Mouse (Mus musculus) MEL (cell line): ENCODE data around the gene 1810013L24Rik.

Source experiments
- CTCF ChIP-seq, 3 experiments: IDR thresholded peaks in 2 of 3; conservative IDR thresholded peaks in 1 of 3; 2 replicates each; pipeline ENCODE4 v1.5.1; 2011 to 2012; ENCODE audit warnings: low read length in 3 of 3, low read depth in 2 of 3, mild to moderate bottlenecking in 2 of 3, improper control_type of control experiment in 1 of 3, inconsistent platforms in 1 of 3, mixed read lengths in 1 of 3, moderate library complexity in 1 of 3; ENCODE audit not compliant: control insufficient read depth in 1 of 3, insufficient read depth in 1 of 3, poor library complexity in 1 of 3, severe bottlenecking in 1 of 3
- E2F4 ChIP-seq: IDR thresholded peaks from 2 replicates; pipeline ENCODE4 v1.6.1; 2011; ENCODE audit warnings: low read depth, low read length, improper control_type of control experiment, borderline replicate concordance
- ETS1 ChIP-seq: IDR thresholded peaks from 2 replicates; pipeline ENCODE4 v1.6.1; 2012; ENCODE audit warnings: low read depth, mild to moderate bottlenecking, inconsistent platforms, low read length, improper control_type of control experiment, moderate library complexity
- MXI1 ChIP-seq: IDR thresholded peaks from 2 replicates; pipeline ENCODE4 v1.6.1; 2011; ENCODE audit warnings: mild to moderate bottlenecking, low read depth, low read length, improper control_type of control experiment
- MYB ChIP-seq: IDR thresholded peaks from 2 replicates; pipeline ENCODE4 v1.6.1; 2011; ENCODE audit warnings: mild to moderate bottlenecking, low read depth, low read length, improper control_type of control experiment
- POLR2A ChIP-seq, 2 experiments: IDR thresholded peaks; 2 replicates each; pipeline ENCODE4 v1.6.1; 2011 to 2012; ENCODE audit warnings: low read length in 2 of 2, mild to moderate bottlenecking in 2 of 2, control low read depth in 1 of 2, improper control_type of control experiment in 1 of 2, low read depth in 1 of 2, moderate library complexity in 1 of 2; ENCODE audit not compliant: control insufficient read depth in 1 of 2, insufficient read depth in 1 of 2, poor library complexity in 1 of 2
- TBP ChIP-seq: IDR thresholded peaks from 2 replicates; pipeline ENCODE4 v1.8.0; 2011; ENCODE audit warnings: low read depth, low read length, improper control_type of control experiment
- ZNF384 ChIP-seq: IDR thresholded peaks from 2 replicates; pipeline ENCODE4 v1.6.1; 2012; ENCODE audit warnings: low read depth, mild to moderate bottlenecking, inconsistent platforms, low read length, improper control_type of control experiment

DNA sequence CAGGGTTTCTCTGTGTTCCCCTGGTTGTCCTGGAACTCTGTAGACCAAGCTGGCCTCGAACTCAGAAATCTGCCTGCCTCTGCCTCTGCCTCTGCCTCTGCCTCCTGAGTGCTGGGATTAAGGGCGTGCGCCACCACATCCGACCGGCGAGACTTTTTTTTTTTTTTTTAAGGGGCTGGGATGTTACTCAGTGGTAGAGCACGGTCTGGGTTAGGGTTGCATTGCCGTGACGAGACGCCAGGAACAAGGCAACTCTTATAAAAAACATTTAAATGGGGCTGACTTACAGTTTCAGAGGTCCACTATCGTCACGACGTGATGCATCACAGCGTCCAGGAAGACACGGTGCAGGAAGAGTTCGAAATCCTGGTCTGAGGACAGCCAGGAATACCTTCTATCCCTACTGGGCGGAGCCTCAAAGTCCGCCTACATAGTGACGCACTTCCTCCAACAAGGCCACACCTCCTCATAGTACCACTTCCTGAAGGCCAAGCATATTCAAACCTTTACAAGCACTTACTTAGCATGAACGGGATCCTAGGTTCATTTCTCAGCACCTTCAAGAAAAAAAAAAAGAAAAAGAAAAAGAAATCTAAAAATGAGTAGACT lies 37.8 kb upstream of the 1810013L24Rik start, which contains the start of gene Usp7:
- TF ChIP-seq MYB (no peak), CTCF (IDR thresholded peaks at IDR 0.05 in 2 of 3, conservative IDR thresholded peaks at IDR 0.05 in 1 of 3; ENCODE audit: control insufficient read depth in 1 of 3, insufficient read depth in 1 of 3, low read depth in 2 of 3, low read length in 3 of 3, poor library complexity in 1 of 3, severe bottlenecking in 1 of 3) (no peak), E2F4 (no peak), TBP (no peak), MXI1 (no peak), ZNF384 (no peak), ETS1 (no peak), POLR2A (IDR thresholded peaks at IDR 0.05; ENCODE audit: control insufficient read depth in 1 of 2, insufficient read depth in 1 of 2, low read depth in 1 of 2, low read length in 2 of 2, poor library complexity in 1 of 2) (no peak)
